Mouse (Mus musculus) liver, adult 2 months (tissue): ENCODE results near the gene Camkk2. TPM values are rescaled to one million over a fixed set of nuclear protein-coding genes. Genes with fewer than 3 reads are reported as not detected.
A peak's percentile ranks its signal among the peaks of the same experiment; 100 is the strongest.

ENCODE experiments used
- DNase-seq: peaks from one replicate; pipeline ENCODE4 v3.0.0-alpha.2; 2011; ENCODE audit warnings: low read depth, low spot score; ENCODE audit errors: extremely low read depth
- H3K27ac ChIP-seq: fragments of 200-500 bp; replicated peaks from 2 replicates; pipeline ENCODE4 v1.5.1; 2012; ENCODE audit warnings: low read depth, mild to moderate bottlenecking, control low read depth, inconsistent platforms, low read length; ENCODE audit not compliant: insufficient read depth
- H3K27me3 ChIP-seq: fragments of 200-500 bp; 2 replicates; pipeline ENCODE4 v1.6.1; 2012; ENCODE audit warnings: mild to moderate bottlenecking, moderate library complexity, low read length, inconsistent platforms; ENCODE audit not compliant: control insufficient read depth, insufficient read depth
- H3K36me3 ChIP-seq: fragments of 200-500 bp; 2 replicates; pipeline ENCODE4 v1.6.1; 2012; ENCODE audit warnings: low read length, inconsistent platforms; ENCODE audit not compliant: control insufficient read depth, insufficient read depth
- H3K4me1 ChIP-seq: fragments of 200-500 bp; 2 replicates; pipeline ENCODE4 v1.6.1; 2011; ENCODE audit warnings: low read length; ENCODE audit not compliant: control insufficient read depth, insufficient read depth
- H3K4me3 ChIP-seq: fragments of 200-500 bp; 2 replicates; pipeline ENCODE4 v1.5.1; 2011; ENCODE audit warnings: low read depth, mild to moderate bottlenecking, control low read depth, low read length, moderate library complexity; ENCODE audit not compliant: insufficient read depth
- H3K79me2 ChIP-seq: fragments of 200-500 bp; 2 replicates; pipeline ENCODE4 v1.6.1; 2012; ENCODE audit warnings: inconsistent platforms, mild to moderate bottlenecking, low read length, moderate library complexity; ENCODE audit not compliant: control insufficient read depth, insufficient read depth
- H3K9ac ChIP-seq: fragments of 200-500 bp; 2 replicates; pipeline ENCODE4 v1.6.1; 2012; ENCODE audit warnings: low read depth, mild to moderate bottlenecking, control low read depth, inconsistent platforms, low read length
- CTCF ChIP-seq: fragments of 200-500 bp; IDR thresholded peaks from 2 replicates; pipeline ENCODE4 v1.5.1; 2011; ENCODE audit warnings: low read depth, low read length, control low read depth
- POLR2A ChIP-seq: fragments of 200-500 bp; IDR thresholded peaks from 2 replicates; pipeline ENCODE4 v1.6.1; 2011; ENCODE audit warnings: low read length, control low read depth; ENCODE audit not compliant: insufficient read depth; ENCODE audit errors: extremely low read depth
- WGBS: fragments of 180-500 bp; shearing (Covaris S2); methylation state at CpG from one replicate; pipeline ENCODE4 v1.1.7; 2018; 5-methylcytosine and 5-hydroxymethylcytosine counted together
- polyA plus RNA-seq: library from polyadenylated mRNA; depleted of rRNA; stranded (reverse); fragments of >200 nt; gene quantifications from 2 replicates; pipeline ENCODE4 v1.2.3, GENCODE M21; 2012
- total RNA-seq: library from RNA; depleted of rRNA; stranded (reverse); fragments of >200 nt; gene quantifications from 2 replicates; pipeline ENCODE4 v1.2.3, GENCODE M21; 2014

Camkk2 gene
- total and polyA plus RNA-seq, 2 experiments, result 6.3 to 17.7 TPM

- Histone ChIP-seq H3K27ac (no peak overlapping the region), H3K27me3 (no peaks in the 10 kb centered on the region), H3K9ac (no peak overlapping the region), H3K79me2 (no peaks in the 10 kb centered on the region), H3K36me3 (no peaks in the 10 kb centered on the region), H3K4me1 (no peaks in the 10 kb centered on the region), H3K4me3 (no peak overlapping the region)
- WGBS, result 86% methylated on average over 29 of the region's 29 CpGs
- DNase-seq, result no peak
- TF ChIP-seq POLR2A (no peak), CTCF (no peak)
Observed at GRCm38 (mm10) chr5:122763271-122764031, 15.8 kb downstream of the Camkk2 start.

- Histone ChIP-seq H3K27ac (no peak overlapping the region), H3K36me3 (0 out of 2 replicates have a peak, but pooled peaks cover 2% of the 10 kb centered on the region), H3K4me1 (no peaks in the 10 kb centered on the region), H3K79me2 (no peaks in the 10 kb centered on the region), H3K4me3 (no peak overlapping the region), H3K27me3 (no peaks in the 10 kb centered on the region), H3K9ac (no peak overlapping the region)
- TF ChIP-seq CTCF (no peak), POLR2A (no peak)
- peak; percentile 67 for DNase-seq
- WGBS, result 57% methylated on average over 7 of the region's 7 CpGs
Observed at GRCm38 (mm10) chr5:122756680-122757079, 22.5 kb downstream of the Camkk2 start.

- H3K4me1 ChIP-seq, result no peaks in the 10 kb centered on the region
- H3K27me3 ChIP-seq, result no peaks in the 10 kb centered on the region
- no peak overlapping the region for H3K9ac ChIP-seq
- H3K27ac ChIP-seq, result no peak overlapping the region
- TF ChIP-seq POLR2A (no peak), CTCF (no peak)
- H3K36me3 ChIP-seq, result 0 out of 2 replicates have a peak, but pooled peaks cover 2% of the 10 kb centered on the region
- H3K79me2 ChIP-seq, result no peaks in the 10 kb centered on the region
- 85% methylated on average over 6 of the region's 6 CpGs for WGBS
- no peak for DNase-seq
- no peak overlapping the region for H3K4me3 ChIP-seq
Observed at GRCm38 (mm10) chr5:122756144-122756543, 23.1 kb downstream of the Camkk2 start.

GRCm38 (mm10) chr5:122755620-122756019 lies 23.6 kb downstream of the Camkk2 start:
- DNase-seq, result no peak
- WGBS, result 98% methylated on average over 4 of the region's 4 CpGs
- Histone ChIP-seq H3K9ac (no peak overlapping the region), H3K4me3 (no peak overlapping the region), H3K27ac (no peak overlapping the region), H3K4me1 (no peaks in the 10 kb centered on the region), H3K27me3 (no peaks in the 10 kb centered on the region), H3K36me3 (0 out of 2 replicates have a peak, but pooled peaks cover 2% of the 10 kb centered on the region), H3K79me2 (no peaks in the 10 kb centered on the region)
- no peak for TF ChIP-seq POLR2A

- Histone ChIP-seq H3K4me3 (no peak overlapping the region), H3K36me3 (0 out of 2 replicates have a peak, but pooled peaks cover 2% of the 10 kb centered on the region), H3K79me2 (no peaks in the 10 kb centered on the region), H3K9ac (no peak overlapping the region), H3K27ac (no peak overlapping the region), H3K27me3 (no peaks in the 10 kb centered on the region), H3K4me1 (no peaks in the 10 kb centered on the region)
- no peak for TF ChIP-seq POLR2A
- TF ChIP-seq CTCF, result no peak
- DNase-seq, result no peak
- 93% methylated on average over 16 of the region's 16 CpGs for WGBS
Observed at GRCm38 (mm10) chr5:122754477-122754876, 24.7 kb downstream of the Camkk2 start.

- H3K27ac ChIP-seq, result no peak overlapping the region
- no peak for DNase-seq
- H3K9ac ChIP-seq, result no peak overlapping the region
- no peaks in the 10 kb centered on the region for H3K79me2 ChIP-seq
- no peak overlapping the region for H3K4me3 ChIP-seq
- H3K4me1 ChIP-seq, result no peaks in the 10 kb centered on the region
- H3K36me3 ChIP-seq, result peaks cover 1% of the 10 kb centered on the region; the same call in 1 of the 2 replicates
- 92% methylated on average over 7 of the region's 7 CpGs for WGBS
- H3K27me3 ChIP-seq, result no peaks in the 10 kb centered on the region
- TF ChIP-seq CTCF, result no peak
- TF ChIP-seq POLR2A, result no peak
Observed at GRCm38 (mm10) chr5:122747950-122748349, 31.3 kb downstream of the Camkk2 start.
